Mouse (Mus musculus) erythroid progenitor cell, adult 5-6 weeks (primary cell): ENCODE results near the gene Adgrf3. TPM values are rescaled to one million over a fixed set of nuclear protein-coding genes. Genes with fewer than 3 reads are reported as not detected.
A peak's percentile ranks its signal among the peaks of the same experiment; 100 is the strongest.
"Not testable (repeated sequence)": the region's sequence is repeated elsewhere in the genome, so short reads cannot be mapped to it uniquely, and the experiment has no call there.

Experiments
- ATAC-seq: replicated peaks from 2 replicates; pipeline ENCODE4 v1.8.0; 2016; ENCODE audit warnings: moderate number of reproducible peaks, mild to moderate bottlenecking, moderate TSS enrichment, inconsistent platforms; ENCODE audit not compliant: poor library complexity, low FRiP score, severe bottlenecking
- total RNA-seq, 2 experiments: library from RNA; stranded (forward) in 1 of 2; stranded (reverse) in 1 of 2; fragments of 150-400 nt in 1 of 2; fragments of 186-747, 209-891 nt in 1 of 2; gene quantifications; 2 replicates each; pipeline versions ENCODE4 v1.2.3 to v1.2.4; 2015 to 2017; ENCODE audit warnings: low replicate concordance in 2 of 2

Adgrf3 gene
- total RNA-seq (2015; ENCODE audit: low replicate concordance) (not detected in 2 replicates), total RNA-seq (2017; ENCODE audit: low replicate concordance) (not detected in 2 replicates)

DNA sequence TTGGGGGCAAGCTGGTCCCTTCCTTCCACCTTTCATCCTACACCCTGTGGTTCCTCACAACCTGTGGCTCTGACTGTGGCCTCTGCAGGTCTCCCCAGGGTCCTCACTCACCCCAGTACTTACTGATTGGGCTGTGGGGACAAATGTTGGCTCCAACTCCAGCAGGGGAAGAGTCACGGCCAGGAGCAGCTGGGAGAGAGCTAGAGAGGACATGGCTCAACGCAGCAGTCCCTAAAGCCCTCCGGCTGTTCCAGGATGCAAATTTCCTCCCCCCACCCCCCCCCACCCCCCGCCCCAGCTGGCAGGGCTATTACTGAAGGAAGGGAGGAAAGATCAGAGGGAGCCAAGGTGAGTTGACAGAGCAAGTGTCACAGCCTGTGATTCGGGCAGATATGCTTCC, at the start of gene Adgrf3:
TSS of gene Adgrf3 (minus strand) at position 230 of the 400 bp plus-strand sequence.
- no peak for ATAC-seq

- ATAC-seq: no peak
Observed at GRCm38 (mm10) chr5:30247666-30248065, 42.1 kb upstream of the Adgrf3 start.

- ATAC-seq: no peak
Observed at GRCm38 (mm10) chr5:30245861-30246416, 40.4 kb upstream of the Adgrf3 start.

DNA sequence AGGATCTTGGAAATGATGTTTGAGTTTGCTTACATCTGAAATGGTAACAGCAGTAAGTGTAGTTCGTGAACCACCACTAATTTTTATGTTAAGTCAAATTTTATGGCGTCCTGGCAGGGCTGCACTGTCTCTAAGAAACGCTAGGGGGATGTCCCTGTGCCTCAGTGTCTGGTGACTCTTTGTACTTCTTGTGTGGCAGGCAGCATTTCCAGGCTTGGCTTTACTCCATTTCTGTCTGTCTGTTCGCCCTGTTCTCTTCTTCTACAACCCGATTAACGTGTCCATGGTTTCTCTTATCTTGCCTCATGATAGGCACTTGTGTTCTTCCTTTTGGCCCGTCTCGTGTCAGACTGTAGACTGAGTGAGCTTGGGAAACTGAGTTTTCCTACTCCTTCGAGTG, 38.2 kb upstream of the Adgrf3 start:
- ATAC-seq: peak; percentile 70; the same call in 1 of the 2 replicates

GRCm38 (mm10) chr5:30242410-30242809, 36.9 kb upstream of the Adgrf3 start:
- ATAC-seq: no peak

DNA sequence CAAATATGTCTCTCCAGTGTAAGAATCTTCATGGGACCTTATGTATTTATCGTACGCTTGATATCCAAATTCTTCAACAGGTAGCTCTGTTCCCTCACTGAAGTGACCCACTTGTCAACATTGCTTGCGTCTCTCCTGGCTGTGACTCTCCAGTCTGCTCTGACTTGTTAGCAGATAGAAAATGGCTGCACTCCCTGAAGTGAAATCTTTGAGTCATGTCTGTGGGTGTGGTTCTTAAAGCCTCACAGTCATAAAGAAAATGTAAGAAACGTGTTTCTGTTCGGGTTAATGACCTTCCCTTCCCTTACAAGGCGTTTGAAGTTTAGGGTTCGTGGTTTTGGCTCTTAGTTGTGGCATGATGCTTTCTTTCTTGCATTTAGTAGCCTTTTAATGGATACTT, 35.0 kb upstream of the Adgrf3 start:
- ATAC-seq: peak; percentile 64; the same call in 1 of the 2 replicates

- ATAC-seq: no peak
Observed at GRCm38 (mm10) chr5:30238533-30238932, 33.0 kb upstream of the Adgrf3 start.

- ATAC-seq: no peak
Observed at GRCm38 (mm10) chr5:30235641-30236126, 30.2 kb upstream of the Adgrf3 start.

DNA sequence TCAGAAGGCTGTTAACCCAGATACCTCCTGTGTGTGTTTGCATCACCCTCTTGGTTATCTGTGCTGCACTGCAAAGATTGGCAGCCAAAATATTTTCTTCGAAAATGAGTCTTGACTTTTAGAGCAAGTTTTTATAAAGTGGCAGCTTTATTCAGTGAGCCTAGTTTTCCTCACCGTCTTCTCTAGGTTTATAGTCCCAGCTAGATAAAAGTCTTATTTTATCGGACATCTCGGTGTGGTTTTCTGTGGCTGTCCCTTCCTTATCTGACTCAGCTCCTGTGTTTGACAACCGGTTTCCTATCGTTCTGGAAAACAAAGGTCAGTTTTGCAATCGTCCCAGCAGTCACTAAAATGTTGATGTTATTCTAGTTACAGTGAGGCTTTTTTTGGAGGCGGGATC, 28.5 kb upstream of the Adgrf3 start:
- no peak for ATAC-seq

DNA sequence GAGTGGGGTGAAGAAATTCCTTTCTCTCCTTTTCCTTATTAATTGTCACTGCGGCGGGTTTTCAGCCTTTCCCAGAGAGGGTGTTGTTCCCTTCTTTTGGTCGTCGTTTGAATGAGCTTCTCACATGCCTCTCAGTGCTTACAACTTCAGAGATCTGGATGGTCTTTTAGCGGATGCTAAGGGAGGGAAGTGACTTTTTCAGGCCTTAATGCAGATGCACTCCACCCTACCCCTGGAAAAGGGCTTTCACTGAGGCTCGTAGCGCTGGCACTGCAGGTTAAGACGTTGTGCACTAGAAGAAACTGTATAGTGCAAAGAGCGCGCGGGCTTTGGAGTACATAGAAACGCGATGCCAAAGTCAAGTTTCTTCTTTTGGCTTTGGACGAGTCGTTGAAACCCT, 27.5 kb upstream of the Adgrf3 start:
- ATAC-seq: 0 out of 2 replicates have a peak, but pooled peaks have one; percentile 27

DNA sequence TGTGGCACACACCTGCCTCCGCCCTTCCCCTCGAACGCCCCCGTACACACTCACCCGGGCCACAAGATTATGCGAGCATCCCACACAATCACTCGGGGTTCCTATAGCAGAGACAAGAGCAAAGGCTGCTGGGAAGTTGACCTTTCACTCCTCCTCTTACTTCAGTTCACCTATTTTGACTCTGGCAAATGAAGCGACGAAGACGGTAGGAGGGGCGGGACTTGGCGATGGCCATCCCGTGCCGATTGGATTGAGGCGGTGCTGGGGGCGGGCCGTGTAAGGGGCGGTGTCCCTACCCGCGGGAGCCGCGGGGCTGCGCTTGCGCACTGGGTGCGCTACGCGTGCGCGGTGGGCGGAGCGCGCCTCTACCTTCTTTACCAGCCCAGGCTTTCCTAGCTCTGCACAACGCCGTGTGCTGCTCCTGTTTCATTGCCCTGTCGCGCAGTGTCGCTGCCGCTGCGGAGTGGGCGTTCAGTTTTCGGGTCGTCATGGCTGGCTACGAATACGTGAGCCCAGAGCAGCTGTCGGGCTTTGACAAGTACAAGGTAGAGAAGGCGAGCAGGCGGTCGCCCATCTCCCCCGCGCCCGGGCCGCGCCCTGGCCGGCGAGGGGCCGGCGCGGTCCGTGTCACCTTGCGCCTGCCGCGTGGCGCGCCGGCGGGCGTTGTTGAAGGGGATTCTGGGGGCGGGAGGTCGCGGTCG, 26.9 kb upstream of the Adgrf3 start, which contains the start of gene Selenoi:
TSS of gene Selenoi (plus strand) at position 311 of the 701 bp plus-strand sequence.
- peak; percentile 97 for ATAC-seq

- ATAC-seq: no peak
Observed at GRCm38 (mm10) chr5:30231891-30232270, 26.4 kb upstream of the Adgrf3 start.

- 0 out of 2 replicates have a peak, but pooled peaks have one; percentile 41 for ATAC-seq
Observed at GRCm38 (mm10) chr5:30230901-30231300, 25.4 kb upstream of the Adgrf3 start.

DNA sequence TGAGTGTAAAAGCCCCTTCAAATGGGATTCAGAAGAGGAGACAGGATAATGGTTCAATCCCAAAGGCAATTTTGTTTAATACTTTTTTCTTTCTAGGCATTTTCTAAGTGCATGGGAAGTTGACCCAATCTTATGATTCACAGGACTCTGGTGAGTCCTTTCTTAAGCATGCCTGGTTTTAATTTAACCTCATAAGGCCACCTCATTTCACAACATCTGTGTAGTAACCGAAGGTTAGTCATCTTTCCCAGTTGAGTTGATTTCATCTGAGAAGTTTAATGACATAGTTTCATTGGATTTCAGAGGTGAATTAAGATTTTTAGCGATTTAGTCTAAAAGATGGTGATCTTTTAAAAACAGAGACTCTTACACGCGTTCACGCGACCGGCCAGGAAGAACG, 17.2 kb upstream of the Adgrf3 start:
- no peak for ATAC-seq

GRCm38 (mm10) chr5:30220666-30221065, 15.1 kb upstream of the Adgrf3 start:
- no peak for ATAC-seq

GRCm38 (mm10) chr5:30219715-30220114, 14.2 kb upstream of the Adgrf3 start:
- no peak for ATAC-seq

DNA sequence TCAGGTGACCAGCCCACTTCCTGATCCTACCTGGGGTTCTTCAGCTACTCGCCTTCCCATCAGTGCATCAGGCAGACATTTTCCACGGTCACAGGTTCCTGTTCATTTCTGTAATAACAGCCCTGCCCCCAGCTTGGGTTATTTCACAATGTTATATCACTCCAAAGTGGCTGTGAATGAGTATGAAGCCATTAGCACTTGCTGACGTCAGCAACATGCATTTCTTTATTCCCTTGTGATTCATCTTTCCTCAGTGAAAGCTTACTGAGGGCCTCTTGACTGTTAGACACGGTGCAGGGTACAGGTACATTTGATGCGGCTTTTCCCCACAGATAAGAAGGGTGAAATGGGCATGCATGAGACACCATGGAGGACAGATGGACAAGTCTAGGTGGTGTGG, 10.4 kb upstream of the Adgrf3 start:
- ATAC-seq: no peak

DNA sequence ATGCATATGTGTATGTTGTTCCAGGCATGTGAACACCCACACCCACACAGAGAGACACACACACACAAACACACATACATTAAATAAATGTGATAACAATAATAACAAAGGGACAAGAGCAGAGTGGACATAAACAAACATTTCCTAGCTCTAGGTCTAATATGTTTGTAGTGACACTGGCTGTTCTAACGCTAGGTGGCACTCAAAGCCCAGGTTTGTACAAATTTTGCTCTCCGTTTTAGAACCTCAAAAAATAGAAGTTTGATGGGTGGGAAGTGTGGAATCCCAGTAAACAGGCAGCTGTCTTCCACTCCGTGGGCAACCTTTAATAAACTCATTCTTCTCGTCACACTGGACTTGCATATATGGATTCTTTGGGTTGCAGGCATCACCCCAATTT, 9.4 kb upstream of the Adgrf3 start:
- no peak for ATAC-seq

GRCm38 (mm10) chr5:30210758-30211157, 5.2 kb upstream of the Adgrf3 start:
- ATAC-seq: not testable (repeated sequence)

DNA sequence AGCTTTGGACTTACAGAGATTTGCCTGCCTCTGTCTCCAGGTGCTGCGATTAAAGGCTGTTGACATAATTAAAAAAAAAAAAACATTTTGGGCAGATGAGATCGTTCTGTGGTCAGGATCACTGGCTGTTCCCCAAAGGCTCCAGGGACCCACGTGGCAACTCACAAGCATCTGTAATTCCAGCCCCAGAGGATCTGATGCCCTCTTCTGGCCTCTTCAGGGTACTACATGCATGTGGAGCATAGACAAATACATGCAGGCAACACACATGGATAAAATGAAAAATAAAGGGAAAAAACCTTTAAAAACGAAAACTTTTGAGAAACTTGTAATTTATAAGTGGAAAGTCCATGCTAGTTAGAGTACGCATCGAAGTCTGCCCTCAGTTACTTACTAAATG, 1.8 kb upstream of the Adgrf3 start:
- ATAC-seq: 0 out of 2 replicates have a peak, but pooled peaks have one; percentile 63

- no peak for ATAC-seq
Observed at GRCm38 (mm10) chr5:30205034-30205433, 488 bp downstream of the Adgrf3 start.
